Mouse (Mus musculus): ENCODE measurements around the gene Ttll1.

Gene Ttll1

DNA sequence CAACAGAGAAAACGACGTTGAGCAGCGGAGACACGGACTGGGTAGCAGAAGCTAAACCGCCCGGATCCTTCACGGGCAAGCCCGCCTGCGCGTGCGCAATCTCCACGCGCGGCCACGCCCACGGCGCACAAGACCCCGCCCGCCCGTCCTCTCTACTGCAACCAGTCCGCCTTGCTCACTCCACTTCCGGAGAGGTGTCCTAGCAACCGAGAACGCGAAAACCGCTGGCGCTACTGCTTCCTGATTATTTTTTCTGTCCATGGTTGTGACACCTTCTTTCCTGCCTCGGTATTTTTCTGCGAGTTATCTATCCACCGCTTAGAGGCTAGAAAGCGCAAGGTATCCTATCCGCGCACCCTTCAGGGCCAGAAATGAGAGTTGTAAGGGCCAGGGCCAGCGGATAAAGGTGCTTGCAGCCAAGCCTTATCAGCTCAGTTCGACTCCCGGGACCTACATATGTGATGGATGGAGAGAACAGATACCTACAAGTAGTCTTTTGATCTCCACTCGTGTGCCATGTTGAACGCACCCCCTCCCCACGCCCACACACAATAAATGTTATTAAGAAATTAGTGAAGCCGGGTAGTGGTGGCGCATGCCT lies at the start of gene Ttll1:
TSS of gene Ttll1 (minus strand) at position 89 of the 601 bp plus-strand sequence.
- DNase-seq (ENCODE audit: low spot score in 2 of 2), result peak; percentile 87 to 96

DNA sequence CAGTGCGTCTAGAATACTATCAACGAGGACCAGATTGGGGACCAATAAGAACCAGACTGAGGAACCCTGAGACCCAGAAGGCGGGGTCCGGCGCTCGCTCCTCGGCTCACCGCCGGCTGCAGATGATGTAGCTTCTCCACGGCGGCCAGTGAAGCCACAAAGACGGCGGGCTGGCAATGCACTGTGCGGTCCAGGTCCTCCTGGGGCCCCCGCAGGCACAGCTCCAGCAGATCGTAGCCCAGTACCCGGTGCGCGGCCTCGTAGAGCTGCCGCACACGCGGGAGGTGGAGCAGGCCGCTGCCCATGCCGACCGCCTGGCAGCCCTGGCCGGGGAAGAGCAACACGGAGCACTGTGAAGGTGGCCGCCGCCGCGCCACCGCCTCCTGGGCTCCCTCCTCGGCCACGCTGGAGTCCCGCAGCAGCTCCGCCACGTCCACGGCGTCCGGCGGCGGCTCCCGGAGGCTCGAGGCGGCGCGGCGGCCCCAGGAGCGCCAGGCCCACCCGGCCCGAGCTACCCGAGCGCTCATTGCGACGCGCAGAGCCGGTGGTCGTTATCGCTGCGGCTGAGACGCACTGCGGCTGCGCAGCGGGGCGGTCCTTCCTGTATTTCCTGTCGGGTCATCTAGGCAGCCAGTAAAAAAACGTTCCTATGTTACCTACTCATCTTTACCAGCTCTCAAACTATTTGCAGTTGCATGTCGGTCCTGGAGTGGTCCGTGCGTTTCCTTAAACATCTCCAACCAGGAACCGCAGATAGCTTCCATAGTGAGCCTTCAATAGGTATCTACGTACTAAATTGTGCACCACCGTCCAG lies 44.7 kb upstream of the Ttll1 start:
- peak; percentile 55 to 85 for DNase-seq (ENCODE audit: low spot score in 2 of 2)

DNA sequence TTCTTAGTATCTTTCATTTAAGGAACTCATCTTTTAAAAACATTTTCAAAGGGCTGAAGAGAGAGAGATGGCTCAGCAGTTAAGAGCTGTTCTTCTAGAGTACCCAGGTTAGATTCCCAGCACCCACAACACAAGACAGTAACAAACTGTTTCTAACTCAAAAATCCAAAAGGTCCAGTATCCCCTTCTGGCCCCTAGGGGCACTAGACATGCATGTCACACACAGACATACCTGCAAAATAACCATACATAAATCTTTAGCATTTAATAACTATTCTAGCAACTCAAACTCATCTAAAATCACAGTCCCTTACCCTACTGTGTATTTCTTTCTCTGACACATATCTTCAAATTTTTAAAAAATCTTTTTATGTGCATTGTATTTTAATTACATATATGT lies 43.1 kb upstream of the Ttll1 start:
- no peak for DNase-seq (ENCODE audit: low spot score in 2 of 2)

DNA sequence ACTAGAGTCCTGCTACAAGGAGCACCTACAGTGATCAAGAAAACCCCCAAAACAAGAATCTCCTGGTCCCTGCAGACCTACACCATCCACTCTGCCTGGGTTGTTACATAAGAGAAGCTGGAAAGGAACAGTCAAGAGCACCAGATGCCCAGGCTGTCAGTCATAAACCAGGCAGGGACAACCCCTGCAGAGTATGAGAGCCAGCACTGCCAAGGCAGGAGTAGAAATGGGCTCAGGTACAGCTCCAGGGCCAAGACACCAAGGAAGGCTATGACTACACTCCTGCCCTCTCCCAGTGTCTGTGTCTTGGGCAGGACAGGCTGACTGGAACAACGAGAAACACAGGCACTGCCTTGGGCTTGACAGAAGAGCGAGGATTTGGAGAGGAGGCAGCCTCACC lies 39.4 kb upstream of the Ttll1 start:
- no peak for DNase-seq (ENCODE audit: low spot score in 2 of 2)

DNA sequence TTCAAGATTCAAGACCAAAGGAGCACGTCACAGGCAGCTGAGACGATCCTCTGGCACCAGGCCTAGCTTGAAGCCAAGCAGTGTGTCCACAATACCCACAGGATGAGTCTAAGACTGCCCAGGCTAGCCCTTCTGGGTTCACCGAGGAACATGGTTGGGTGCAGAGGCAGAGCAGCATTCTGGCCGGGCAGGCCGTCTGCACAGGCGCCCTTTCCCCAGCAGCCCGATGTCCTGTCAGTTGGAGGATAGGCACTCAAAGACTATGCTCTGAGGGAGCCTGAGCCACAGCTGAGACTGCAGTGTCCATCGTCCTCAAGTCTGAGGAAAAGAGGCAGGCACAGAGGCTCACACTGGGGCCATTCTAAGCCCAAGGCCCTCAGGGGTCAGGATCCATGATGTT lies 36.5 kb upstream of the Ttll1 start:
- no peak for DNase-seq (ENCODE audit: low spot score in 2 of 2)

DNA sequence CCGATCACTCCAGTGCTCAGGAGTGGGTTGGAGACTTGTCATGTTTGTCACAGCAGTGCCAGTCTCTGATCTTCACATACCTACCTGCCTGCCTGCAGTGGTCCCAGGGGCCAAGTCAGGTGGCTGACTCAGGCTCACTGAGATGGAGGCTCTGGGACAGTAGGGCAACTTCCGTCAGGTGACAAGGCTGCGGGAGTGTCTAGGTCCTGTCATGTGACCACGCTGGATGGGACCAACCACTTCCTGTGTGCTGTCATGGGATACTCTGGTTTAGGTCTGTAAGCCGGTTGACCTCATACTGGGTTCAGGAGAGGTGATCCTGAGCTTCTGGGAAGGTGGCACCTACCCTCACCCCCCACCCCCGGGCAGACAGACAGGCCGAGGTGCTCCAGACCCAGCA lies 35.3 kb upstream of the Ttll1 start:
- DNase-seq (ENCODE audit: low spot score in 2 of 2), result no peak

DNA sequence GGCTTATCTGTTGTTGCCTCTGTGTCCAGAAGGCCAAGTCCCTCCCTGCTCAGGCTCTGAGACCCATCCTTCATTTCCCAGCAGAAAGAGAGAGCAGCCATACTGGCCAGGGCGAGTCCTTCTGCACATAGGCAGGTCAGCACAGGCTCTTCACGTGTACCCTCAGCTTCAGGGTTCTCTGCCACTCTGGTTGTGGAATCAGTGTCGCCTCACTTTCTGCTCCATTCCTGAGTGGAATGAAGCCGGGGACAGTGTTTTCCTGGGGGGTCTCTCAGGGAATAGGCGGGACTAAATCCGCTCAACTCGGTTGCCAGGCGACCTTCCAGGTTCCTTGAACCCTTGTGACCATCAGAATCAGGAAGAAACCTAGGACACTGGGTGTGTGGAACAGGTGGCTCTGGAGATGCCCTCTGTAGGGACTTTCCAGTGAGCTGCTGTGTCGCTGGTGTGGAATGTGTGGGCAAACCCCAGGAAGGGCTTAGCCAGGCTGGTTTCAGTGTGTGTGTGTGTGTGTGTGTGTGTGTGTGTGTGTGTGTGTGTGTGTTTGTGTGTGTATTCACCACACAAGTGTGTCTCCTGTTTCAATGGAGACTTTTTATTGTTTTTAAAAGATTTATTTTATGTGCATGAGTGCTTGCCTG lies 31.1 kb upstream of the Ttll1 start:
- DNase-seq (ENCODE audit: low spot score in 2 of 2), result no peak

DNA sequence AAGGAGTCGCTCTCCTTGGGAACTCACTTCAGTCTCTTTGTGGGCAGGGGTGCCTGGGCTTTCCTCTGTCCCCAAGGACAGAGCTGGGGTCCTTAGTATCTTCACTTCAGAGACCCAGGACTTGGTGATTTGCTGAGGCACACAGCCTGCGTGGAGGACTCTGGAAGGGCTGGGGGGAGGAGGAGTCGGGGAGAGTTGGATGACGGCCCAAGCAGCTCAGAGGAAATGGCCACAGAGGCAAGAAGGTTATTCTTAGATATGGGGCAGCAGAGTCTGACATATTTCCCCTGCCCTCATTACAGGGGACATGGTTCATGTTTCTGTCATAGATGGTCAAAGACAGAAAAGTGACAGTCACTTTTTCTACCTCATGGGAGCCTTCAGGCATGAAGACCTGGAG lies 29.2 kb upstream of the Ttll1 start:
- peak in 1 of 2 experiments; percentile 8 for DNase-seq (ENCODE audit: low spot score in 2 of 2)

DNA sequence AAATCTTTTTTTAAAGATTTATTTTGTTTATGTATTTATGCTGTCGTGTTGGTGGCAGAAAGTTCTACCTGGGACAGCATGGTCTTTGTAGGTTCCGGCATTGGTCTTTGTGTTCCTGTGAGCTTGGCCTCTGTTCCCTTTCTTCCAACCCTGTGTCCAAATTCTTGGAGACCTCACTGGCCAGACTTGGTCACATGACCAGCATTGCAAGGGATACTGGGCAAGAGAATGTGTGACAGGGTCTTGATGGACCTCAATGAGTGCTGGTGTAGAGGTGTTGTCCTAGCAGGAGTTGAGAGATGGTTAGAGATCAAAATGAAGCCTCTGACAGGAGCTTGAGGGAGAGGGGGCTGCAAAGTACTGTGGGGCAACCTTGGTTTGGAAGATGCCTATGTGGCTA lies 28.2 kb upstream of the Ttll1 start:
- DNase-seq (ENCODE audit: low spot score in 2 of 2), result no peak

DNA sequence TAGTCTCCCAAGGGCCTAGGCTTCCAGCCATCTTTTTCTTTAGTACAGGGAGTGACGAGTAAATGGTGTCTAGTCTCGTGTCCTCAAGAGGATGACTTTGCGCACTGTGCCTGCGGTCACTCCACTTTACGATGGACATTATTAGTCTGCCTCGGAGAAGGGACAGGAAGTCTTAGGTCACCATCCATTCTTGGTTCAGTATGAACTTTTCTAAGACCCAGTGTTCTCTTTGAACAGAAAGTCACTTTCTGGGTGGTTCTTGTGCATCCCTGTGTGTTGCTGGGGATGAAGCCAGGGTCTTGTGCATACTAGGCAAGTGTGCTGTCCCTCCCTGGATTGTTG lies 25.2 kb upstream of the Ttll1 start:
- DNase-seq (ENCODE audit: low spot score in 2 of 2), result no peak

DNA sequence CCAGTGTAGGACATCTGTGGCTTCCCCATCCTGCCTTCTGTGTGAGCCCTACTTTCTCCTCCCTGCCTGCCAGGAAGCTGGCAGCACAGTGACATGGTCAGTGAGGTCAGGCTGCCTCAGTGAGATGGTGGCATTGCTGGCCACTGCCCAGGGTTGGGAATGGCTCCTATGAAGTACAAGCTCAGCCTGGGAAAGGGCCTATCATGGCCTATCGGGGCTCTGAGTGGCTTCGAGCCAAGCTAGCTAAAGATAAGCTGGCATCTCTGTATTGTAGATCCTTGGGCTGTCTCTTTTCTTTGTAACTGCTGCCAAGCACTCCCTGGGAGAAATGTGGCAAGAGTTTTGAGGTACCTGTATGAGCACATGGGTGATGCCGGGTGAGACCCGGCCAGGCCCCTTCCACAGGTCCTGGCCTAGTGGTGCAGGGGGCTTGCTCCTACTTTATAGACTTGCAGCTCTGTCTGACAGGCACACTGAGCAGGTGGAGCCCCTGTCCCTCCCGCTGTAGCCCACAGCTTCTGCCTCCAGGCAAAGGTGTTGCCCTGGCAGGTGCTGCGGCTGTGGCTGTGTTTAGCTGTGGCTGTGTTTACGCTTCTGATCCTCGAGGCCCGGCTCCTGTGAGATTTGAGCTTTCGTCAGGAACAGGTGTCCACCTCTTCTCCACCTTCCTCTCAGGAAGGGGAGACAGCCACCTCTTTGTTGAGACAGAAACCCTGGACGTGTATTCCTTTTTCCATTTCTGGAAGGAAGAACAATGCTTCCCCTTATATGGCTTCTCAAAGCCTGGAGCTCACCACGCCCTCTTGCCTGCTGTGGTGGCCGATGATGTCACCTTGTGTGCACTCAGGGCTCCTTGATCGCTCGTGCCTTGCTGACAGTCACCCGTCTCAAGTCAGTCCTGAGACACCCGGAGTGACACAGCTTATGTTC lies 24.5 kb upstream of the Ttll1 start:
- DNase-seq (ENCODE audit: low spot score in 2 of 2), result no peak

DNA sequence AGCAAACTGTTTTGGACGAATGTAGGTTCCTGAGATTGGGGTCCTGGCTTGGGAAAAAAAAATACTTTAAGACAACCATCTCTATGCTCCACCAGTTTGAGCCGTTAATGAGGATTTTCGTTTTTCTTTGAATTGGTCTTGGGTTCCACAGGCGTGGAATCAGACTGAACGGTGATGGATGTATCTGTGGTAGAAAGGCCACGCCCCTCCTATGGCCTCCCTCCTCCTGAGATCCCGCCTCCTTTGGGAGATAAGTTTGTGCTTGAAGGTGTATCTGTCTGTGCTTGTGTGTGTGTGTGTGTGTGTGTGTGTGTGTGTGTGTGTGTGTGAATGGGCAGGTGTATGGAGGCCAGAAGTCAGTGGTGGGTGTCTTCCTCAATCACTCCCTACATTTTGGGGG lies 21.9 kb upstream of the Ttll1 start:
- DNase-seq (ENCODE audit: low spot score in 2 of 2), result no peak

DNA sequence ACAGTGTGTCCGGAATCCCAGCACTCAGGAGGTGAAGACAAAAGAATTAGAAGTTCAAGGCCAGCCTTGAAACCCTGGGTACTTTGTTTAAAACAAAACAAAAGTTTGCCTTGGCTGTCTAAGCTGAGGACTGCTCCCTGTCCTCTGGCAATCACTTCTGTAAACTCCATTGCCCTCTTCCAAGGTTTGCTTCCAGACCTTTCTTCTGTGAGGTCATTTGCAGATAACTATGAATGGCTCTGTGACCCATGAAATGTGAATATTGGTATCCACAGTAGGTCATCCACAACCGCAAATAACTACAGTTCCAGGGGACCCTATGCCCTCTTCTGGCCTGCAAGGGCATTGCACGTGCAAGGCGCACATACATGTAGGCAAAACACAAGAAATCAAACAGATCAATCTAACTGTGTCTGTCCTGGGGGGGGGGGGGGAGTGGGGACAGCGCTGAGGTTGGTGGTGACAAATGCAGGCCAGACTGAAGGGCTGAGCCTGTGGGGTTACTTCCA lies 21.3 kb upstream of the Ttll1 start:
- DNase-seq (ENCODE audit: low spot score in 2 of 2), result no peak

DNA sequence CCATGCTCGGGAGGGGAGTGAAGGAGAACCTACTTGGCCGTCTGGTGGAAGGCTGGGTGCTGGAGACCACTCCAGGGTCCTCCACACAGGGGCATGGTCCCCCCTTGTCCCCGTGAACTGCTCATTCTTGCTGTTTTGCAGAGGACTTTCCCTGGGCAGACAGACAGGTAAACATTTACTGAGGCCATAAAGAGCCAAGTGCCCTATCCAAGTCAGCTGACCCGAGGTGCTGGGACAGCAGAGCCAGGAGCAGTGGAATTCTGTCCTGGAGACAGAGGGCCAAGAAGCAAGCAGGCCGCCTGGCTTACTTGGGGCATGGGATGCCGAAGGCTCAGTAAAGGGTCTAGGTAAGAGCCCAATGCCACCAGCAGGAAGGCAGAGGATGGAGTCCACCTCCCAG lies 20.0 kb upstream of the Ttll1 start:
- no peak for DNase-seq (ENCODE audit: low spot score in 2 of 2)

DNA sequence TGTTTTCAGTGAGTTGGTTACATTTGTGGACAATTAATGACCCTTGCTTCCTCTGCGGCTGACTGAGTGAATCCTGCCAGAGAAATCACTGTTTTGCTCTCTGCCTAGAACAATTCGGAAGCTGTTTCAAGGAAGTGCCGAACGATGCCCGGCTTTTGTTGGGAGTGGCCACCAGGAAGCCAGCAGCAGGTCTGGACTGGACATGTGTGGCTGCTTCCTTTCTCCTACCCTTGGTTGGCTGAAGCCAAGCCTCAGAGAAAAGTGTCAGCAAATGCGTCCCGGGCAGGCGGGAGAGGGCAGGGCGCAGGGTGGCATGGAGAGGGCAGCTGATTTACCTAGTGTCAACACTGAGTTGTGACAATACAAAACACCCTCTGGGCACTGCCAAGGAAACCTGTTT lies 19.5 kb upstream of the Ttll1 start:
- DNase-seq (ENCODE audit: low spot score in 2 of 2), result no peak

DNA sequence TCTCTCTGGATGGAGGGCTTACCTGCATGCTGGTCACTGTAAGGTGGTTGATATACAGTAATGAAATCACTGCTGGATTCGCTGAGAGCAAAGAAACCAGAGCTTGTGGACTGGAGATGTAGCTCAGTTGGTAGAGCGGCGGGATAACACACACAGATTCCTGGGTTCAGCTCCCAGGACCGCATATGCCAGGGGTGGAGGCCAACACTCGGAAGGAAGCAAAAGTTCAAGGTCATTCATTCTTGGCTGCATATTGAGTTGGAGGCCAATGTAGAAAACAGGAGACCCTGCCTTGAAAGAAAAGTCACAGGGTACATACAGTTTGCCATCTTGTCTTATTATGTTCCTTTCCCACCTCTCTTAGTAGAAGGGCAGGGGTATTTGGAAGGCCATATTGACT lies 19.1 kb upstream of the Ttll1 start:
- no peak for DNase-seq (ENCODE audit: low spot score in 2 of 2)

DNA sequence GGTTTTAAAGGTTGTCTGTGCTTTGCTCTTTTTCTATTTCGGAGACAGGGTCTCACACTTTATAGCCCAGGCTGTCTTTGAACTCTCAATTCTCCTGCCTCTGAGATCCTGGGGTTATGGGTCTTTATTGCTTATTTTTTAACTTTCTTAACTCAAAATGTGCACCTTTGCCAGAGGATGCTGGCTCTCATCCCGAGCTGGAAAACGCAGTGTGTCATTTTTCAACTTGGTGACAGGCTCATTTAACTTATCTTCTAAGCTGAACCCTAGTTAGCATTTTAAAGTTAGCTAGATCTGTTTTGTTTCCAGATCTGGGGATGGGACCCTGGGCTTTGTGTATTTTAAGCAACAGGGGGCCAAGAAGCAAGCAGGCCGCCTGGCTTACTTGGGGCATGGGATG lies 18.2 kb upstream of the Ttll1 start:
- no peak for DNase-seq (ENCODE audit: low spot score in 2 of 2)

DNA sequence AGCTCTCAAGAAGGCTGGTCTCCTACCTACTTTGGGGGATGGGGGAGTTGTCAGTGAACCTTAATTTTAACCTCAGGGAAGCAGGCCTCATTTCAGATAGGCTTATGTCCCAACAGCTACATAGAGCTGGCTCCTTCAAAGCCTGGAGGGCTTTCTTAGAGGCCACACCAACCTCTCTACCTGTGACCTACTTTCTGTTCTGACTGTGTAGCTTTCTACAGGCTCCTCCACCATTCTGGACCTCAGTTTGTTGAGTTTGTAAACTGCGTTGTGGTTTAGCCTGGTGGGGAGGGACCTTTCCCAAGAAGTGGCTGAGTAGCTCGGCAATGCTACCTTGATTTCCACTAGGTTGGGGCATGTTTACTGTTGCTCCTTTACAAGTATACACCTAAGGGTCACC lies 17.1 kb upstream of the Ttll1 start:
- no peak for DNase-seq (ENCODE audit: low spot score in 2 of 2)

DNA sequence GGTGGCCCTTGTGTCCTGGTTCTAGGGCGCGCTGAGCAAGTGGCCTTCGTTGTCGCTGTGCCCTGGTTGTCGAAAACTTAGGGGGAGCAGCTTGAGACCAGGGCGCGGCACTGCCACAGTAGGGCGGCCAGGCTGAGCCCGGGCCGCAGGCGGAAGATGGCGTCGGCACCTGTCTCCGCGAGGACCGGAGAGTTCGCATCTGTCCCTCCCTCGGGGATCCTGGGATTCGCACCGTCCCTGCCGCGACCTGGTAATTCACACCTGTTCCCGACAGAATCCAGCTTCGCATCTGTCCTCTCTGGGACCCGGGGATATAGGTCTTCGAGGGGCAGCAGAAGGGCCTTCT lies 16.4 kb upstream of the Ttll1 start:
- no peak for DNase-seq (ENCODE audit: low spot score in 2 of 2)

DNA sequence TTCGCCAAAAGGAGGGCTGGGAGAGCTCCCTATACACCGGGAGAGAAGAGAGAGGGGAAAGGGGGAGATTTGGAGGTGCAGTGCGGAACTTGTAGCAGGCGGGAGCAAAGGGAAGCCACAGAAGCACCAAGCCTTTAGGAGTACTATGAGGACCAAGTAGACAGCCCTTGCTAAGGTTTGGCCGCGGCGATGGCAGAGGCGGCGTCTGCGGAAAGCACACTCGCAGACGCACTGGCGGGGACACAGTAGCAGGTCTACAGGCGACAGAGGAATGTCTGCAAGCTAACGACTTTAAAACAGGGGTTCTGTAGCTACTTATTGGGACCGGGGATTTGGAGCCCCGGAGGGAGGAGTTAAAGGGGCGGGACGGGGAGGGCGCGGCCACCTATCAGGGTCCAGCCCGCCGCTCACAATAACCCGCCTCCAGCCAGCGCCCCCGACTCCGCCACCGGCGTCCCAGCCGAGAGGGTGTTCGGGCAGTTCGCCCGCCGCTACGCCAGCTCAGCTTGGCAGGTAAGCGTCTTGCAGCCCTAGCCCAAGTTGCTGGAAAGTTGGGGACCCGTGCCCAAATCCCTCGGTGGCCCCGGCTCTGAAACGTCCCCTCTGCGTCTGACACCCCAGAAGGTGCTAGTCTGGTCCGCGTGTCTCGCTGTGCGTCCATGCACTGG lies 15.9 kb upstream of the Ttll1 start, which contains the start of gene Bik:
TSS of gene Bik (plus strand) at position 439 of the 668 bp plus-strand sequence.
- DNase-seq (ENCODE audit: low spot score in 2 of 2), result no peak

DNA sequence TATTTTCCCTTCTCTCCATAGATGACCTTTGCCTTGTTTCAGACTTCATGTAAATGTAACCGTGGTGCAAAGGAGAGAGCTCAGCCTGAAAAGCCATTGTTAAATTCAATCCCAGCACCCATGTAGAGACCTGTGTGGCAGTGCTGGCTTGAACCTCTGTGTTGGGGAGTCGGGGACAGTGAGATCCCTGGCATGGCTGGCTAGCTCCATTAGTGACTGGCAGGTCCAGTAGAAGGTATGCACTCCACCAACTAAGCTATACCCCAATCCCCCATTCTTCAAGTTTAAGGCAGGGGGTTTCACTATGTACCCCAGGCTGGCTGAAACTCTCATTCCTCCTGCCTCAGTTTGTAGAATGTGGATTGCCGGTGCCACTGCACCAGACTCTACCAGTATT lies 13.6 kb upstream of the Ttll1 start:
- DNase-seq (ENCODE audit: low spot score in 2 of 2), result no peak

Data from left cerebral cortex, adult 9 months (tissue).